Mouse (Mus musculus): Measurements from ENCODE around the gene Mctp1.

GRCm38 (mm10) chr13:76949234-76949633 lies 564.9 kb downstream of the Mctp1 start:
- TF ChIP-seq POLR2A (IDR thresholded peaks at IDR 0.05; ENCODE audit: extremely low read depth, insufficient read depth, low read length) = no peak
- no peak for TF ChIP-seq CTCF (IDR thresholded peaks at IDR 0.05; ENCODE audit: low read depth, low read length)

Measured in liver, adult 2 months (tissue).